Mouse (Mus musculus) layer of hippocampus, adult 9-10 months (tissue): ENCODE measurements around the gene 5330417C22Rik.
"Not testable (repeated sequence)": the region's sequence is repeated elsewhere in the genome, so short reads cannot be mapped to it uniquely, and the experiment has no call there.

Experiments
- DNase-seq: peaks from one replicate; pipeline ENCODE4 v3.0.0; 2022; ENCODE audit warnings: low spot score

The 5330417C22Rik gene

GRCm38 (mm10) chr3:108533114-108533885, 3.0 kb downstream of the 5330417C22Rik start:
- DNase-seq: no peak

GRCm38 (mm10) chr3:108528489-108528888, 7.8 kb downstream of the 5330417C22Rik start:
- no peak for DNase-seq

- DNase-seq: no peak
Observed at GRCm38 (mm10) chr3:108523415-108523814, 12.9 kb downstream of the 5330417C22Rik start.

DNA sequence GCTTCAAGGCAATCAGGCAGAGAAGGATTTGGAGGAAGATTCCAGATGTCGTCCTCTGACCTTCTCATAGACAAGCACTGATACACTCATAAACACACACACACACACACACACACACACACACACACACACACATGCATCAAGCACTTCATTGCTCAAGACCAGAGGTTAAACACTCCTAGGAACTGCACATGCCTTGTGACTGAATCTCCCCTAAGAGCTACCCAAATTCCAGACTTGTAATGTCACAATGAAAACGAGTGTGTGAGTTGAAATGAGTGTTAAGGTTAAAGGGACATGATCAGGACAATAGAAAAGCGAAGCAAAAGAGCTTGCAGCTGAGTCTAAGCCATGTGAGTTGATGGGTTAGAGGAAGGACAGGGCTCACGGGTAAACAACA, 18.1 kb downstream of the 5330417C22Rik start:
- DNase-seq: no peak

GRCm38 (mm10) chr3:108513465-108513864, 22.9 kb downstream of the 5330417C22Rik start:
- DNase-seq: no peak

- no peak for DNase-seq
Observed at GRCm38 (mm10) chr3:108510716-108511483, 25.4 kb downstream of the 5330417C22Rik start.

GRCm38 (mm10) chr3:108510156-108510555, 26.2 kb downstream of the 5330417C22Rik start:
- no peak for DNase-seq

DNA sequence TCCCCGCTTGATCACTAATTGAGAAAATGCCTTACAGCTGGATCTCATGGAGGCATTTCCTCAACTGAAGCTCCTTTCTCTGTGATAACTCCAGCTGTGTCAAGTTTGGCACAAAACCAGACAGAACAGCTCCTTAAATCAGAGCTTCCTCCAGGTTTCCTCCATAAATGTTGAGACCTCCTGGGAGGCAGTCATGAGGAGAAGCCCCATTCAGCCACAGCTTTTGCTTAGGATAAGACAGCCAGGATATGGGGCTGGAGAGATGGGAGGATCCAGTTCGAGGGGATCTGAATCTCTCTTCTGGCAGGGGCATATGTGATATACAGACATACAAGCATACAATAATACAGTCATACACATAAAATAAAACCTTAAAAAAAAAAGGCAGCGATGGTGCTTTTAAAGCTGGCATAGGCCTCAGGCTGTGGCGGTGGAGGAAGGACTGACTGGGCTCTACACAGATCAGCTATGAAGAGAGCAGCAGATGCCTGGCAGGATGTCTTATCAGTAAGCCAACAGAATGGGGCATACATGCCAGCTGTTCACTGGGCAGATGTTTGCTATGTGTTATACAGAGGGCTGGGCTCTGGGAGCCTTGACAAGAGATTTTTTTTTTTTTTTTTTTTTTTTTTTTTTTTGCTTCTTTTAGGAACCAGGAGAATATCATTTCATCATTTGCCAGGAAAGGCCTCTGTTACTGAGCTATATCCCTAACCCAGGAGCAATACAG, 27.4 kb downstream of the 5330417C22Rik start:
- DNase-seq: no peak

- DNase-seq: no peak
Observed at GRCm38 (mm10) chr3:108503908-108504307, 32.4 kb downstream of the 5330417C22Rik start.

- not testable (repeated sequence) for DNase-seq
Observed at GRCm38 (mm10) chr3:108501411-108501810, 34.9 kb downstream of the 5330417C22Rik start.

DNA sequence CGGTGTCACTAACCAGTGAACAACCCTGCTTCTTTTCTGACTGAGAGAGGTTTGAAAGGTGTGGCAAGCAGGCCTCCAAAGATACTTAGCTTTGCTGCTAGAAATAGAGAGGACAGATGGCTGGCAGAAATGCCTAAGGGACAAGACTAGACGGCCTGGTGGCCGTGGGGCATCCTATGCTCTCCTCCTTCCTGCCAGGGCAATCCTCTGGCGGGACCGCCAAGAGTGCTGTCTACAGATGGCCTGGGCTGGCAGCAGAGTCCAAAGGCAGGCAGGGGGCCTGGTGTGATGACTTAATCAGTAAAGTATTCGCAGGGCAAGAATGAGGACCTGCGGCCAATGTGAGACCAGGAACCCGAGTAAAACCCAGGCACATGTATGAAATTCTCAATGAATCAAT, 36.5 kb downstream of the 5330417C22Rik start:
- DNase-seq: no peak

- no peak for DNase-seq
Observed at GRCm38 (mm10) chr3:108497602-108498001, 38.7 kb downstream of the 5330417C22Rik start.

DNA sequence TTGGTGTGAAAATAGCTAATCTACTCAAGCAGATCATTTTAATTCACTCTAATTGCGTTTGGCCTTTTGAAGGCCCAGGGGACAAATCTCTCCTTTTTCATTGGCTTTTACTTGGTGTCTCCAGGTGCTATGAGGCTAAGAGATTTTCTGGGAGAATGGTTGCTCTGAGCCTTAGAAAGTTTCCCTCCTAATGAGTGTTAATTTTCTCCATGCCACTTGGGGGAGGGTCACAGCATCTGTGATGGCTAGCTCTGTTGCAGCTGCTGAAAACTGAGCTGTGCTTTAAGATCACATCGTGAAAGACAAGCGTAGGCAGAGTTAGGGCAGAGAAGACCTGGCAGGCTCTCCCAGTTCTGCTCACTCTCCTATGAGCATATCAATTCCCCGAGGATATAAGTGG, 40.9 kb downstream of the 5330417C22Rik start:
- DNase-seq: no peak

DNA sequence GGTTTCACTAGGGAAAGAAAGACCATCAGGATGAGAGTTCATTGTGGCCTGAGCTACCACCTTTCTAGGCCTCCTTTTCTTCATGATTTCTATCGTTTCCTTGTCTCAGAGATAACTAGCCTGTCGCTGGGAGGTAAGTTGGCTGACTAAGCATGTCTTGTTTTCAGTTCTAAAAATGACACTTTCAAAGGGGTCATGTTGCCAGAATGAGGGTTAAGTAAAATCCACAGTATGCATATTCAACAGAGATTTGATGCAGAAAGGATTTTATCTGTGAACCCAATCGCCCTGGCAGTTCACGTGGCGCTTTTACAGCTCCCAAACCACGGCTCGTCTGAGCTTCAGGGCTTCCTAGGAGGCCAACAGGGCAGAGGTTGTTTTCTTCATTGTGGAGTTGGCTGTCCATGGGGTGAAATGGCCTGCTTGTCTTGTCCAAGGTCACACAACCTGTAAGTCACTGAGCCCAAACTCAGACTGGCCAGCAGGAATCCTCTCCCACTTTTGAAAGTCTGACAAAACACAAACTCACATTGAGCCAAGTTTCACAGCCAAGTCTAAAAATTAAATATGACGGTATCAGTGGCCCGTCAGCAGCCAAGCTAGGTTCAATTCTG, 41.4 kb downstream of the 5330417C22Rik start:
- DNase-seq: no peak

GRCm38 (mm10) chr3:108489968-108490367, 46.4 kb downstream of the 5330417C22Rik start:
- DNase-seq: no peak

- no peak for DNase-seq
Observed at GRCm38 (mm10) chr3:108484749-108485148, 51.6 kb downstream of the 5330417C22Rik start.

GRCm38 (mm10) chr3:108478800-108479199, 57.5 kb downstream of the 5330417C22Rik start:
- no peak for DNase-seq

GRCm38 (mm10) chr3:108476761-108477619, 59.3 kb downstream of the 5330417C22Rik start:
- DNase-seq: no peak

DNA sequence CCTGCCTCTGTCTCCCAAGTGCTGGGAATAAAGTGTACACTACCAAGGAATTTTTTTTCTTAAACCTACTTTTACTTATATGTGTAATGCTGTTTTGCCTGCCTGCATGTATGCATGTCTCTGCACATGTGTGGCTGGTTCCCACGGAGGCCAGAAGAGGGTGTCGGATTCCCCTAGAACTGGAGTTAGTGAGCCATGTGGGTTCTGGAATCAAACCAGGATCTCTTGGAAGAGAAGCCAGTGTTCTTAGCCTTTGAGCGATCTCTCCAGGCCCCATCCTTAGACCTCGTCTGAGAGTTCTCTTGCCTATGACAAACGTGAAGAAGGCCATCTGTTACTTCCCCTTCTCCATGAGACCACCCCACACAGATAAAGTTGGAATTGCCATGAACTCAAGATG, 60.8 kb downstream of the 5330417C22Rik start:
- DNase-seq: no peak

DNA sequence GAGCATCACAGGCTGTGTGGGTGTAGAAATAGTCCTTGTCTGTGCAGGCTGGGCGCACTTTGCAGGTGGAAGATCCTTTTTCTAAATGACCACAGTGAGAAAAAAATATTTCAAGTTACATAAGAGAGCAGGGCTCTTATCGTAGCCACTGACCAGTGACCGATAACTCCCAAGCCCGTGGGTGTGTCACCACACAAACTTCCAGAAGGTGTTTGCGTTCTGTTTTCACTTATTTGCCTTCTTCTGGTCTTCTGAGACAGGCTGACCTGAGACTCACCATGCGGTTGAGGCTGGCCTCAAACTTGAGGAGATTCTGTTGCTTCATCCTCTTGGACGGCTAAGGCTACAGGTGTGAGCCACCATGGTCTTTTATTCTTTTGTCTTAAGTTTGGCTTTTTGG, 61.4 kb downstream of the 5330417C22Rik start:
- no peak for DNase-seq

GRCm38 (mm10) chr3:108467760-108468159, 68.6 kb downstream of the 5330417C22Rik start:
- DNase-seq: no peak
